Mouse (Mus musculus): ENCODE results near the gene Hoxa9.

The Hoxa9 gene

DNA sequence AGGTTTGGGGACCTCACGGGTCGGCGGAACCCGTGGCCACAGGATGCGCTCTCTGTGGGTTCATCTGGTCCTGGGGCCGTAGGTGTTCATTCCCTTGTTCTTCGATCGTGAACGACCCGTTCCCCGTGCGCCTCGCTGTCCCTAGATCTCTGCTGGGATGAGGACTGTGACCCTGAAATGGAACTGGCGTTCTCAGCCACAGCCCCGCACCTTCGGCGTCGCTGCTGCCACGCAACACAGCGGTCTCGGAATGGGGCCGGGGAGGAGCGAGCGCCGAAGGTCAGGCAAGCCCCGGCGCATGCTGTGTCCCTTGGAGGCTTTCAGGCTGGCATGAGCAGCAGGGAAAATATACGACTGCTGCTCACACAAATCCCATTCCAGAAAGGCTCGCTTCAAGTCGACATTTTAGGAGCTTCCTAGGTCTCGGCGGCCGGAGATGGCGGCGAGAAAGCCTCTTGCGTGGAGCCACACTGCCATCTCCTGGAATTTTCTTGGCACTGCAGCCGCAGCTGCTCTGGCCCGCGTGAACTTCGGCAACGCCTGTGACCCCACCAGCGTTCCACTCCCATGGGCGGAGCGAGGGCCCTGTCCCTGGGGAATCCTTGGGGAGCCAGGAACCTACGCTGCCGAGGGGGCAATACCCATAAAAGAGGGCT, 9.4 kb downstream of the Hoxa9 start, which contains the start of gene Hoxa7:
Hoxa7 (minus strand) TSS at position 518 of the 656 bp plus-strand sequence.
- in situ Hi-C loops (cut with MboI; ENCODE audit: unreplicated experiment in 2 of 2): loop anchor here (5.0 to 25.0 kb wide), 9 partner anchors 357 to 1434 kb away; no protein-coding TSS in a partner anchor

- in situ Hi-C loops (cut with MboI; ENCODE audit: unreplicated experiment in 2 of 2): loop anchor here (5.0 to 25.0 kb wide), 9 partner anchors 356 to 1434 kb away; no protein-coding TSS in a partner anchor
These were observed 10.0 kb downstream of the Hoxa9 start for GRCm38 (mm10) chr6:52220865-52221310.

GRCm38 (mm10) chr6:52220003-52220864, 10.7 kb downstream of the Hoxa9 start:
- in situ Hi-C loops (cut with MboI; ENCODE audit: unreplicated experiment in 2 of 2): loop anchor here (5.0 to 25.0 kb wide), 9 partner anchors 355 to 1433 kb away; no protein-coding TSS in a partner anchor

GRCm38 (mm10) chr6:52219234-52219942, 11.5 kb downstream of the Hoxa9 start:
- in situ Hi-C loops (cut with MboI; ENCODE audit: unreplicated experiment in 2 of 2): loop anchor here in 1 of 2 experiments (25.0 kb wide), 2 partner anchors 1307 to 1432 kb away; no protein-coding TSS in a partner anchor

DNA sequence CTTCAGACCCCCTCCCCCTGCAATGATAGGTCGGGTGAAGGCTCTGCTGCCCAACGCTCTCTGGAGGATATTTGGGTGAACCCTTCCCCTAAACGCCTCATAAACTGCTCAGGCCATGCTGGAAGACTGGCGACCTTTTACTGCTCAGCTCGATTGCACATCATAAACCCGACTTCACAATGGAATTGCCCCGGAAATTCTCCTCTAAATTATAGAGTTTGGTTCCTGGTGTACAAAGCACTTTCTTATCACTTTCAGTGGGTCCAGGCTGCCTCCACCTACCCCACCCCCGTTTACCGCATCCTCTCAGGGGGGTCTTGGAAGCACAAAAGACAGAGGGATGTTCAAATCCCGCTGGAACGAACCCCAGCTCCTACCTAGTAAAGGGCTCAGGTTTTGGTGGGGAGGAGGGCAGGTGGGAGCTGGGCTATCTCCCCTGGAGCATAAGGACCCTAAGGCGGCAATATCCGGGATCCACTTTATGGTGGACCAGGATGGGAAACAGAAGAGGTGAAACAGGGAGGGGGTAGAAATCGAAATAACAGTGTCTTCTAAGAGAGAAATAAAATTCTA, 12.2 kb downstream of the Hoxa9 start:
- in situ Hi-C loops (cut with MboI; ENCODE audit: unreplicated experiment in 2 of 2): loop anchor here in 1 of 2 experiments (25.0 kb wide), 2 partner anchors 1306 to 1431 kb away; no protein-coding TSS in a partner anchor

DNA sequence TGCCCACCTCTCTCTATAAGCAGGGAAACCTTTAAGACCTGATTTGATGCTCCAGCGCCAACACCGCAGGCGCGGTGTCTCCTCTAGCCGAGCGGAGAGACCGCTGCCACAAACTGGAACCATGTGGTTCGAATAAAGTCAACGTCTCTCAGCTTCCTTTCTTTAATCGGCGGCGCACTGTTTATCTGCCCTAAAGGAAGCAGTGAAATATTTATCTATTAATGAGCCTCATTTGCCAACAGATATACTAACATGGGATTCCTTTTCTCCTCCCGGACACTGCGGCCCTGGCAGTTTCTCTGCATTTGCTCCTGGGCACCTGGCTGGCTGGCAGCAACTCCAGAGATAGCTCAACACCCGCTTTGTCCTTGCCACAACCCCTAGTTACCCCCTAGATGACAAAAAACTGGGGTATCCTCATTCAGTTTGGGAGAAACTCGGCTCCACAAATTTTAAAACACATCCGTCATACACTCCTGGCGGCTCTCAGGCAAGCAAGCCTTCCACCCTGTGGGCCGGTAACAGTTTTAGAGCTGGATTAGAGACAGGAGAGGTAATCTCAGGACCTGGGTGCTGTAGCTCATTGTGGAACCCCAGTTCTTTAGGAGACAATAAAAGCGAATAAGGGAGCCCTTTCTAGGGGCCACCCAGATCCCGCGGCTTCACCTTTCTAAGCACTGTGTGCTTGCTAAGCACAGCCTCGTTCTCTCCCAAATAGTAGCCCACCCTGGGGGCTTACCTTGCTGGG, 12.8 kb downstream of the Hoxa9 start:
- in situ Hi-C loops (cut with MboI; ENCODE audit: unreplicated experiment in 2 of 2): loop anchor here in 1 of 2 experiments (25.0 kb wide), 2 partner anchors 1306 to 1431 kb away; no protein-coding TSS in a partner anchor

GRCm38 (mm10) chr6:52217459-52217768, 13.5 kb downstream of the Hoxa9 start:
- in situ Hi-C loops (cut with MboI; ENCODE audit: unreplicated experiment in 2 of 2): loop anchor here in 1 of 2 experiments (25.0 kb wide), 2 partner anchors 1305 to 1430 kb away; no protein-coding TSS in a partner anchor

DNA sequence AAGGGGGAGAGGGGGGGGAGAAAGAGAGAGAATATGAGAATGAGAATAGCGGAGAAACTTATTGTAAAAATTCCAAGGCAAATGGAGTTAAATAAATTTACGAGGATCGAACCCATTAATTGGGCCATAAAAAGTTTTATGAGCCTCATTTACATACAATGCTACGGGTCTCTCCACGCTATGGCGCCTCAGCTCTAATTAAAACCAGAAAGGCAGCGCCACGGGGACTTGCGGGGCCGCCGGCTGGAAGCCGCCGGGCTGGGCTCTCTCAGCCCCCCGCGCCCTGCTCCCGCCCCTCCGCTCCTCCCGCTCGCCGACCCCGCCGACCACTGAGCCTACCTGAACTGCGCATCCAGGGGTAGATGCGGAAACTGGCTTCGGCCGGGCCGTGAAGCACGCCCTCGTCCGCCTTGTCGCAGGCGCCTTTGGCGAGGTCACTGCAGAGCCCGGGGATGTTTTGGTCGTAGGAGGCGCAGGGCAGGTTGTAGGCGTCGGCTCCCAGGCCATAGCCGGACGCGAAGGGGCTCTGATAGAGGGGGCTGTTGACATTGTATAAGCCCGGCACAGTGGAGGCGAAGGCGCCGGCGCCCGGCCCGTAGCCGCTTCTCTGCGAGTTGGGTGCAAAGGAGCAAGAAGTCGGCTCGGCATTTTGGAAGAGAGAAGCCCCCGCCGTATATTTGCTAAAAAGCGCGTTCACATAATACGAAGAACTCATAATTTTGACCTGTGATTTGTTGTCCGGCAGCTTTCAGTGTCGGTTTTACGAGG, 14.0 kb downstream of the Hoxa9 start:
- in situ Hi-C loops (cut with MboI; ENCODE audit: unreplicated experiment in 2 of 2): loop anchor here in 1 of 2 experiments (25.0 kb wide), 2 partner anchors 1305 to 1430 kb away; no protein-coding TSS in a partner anchor

DNA sequence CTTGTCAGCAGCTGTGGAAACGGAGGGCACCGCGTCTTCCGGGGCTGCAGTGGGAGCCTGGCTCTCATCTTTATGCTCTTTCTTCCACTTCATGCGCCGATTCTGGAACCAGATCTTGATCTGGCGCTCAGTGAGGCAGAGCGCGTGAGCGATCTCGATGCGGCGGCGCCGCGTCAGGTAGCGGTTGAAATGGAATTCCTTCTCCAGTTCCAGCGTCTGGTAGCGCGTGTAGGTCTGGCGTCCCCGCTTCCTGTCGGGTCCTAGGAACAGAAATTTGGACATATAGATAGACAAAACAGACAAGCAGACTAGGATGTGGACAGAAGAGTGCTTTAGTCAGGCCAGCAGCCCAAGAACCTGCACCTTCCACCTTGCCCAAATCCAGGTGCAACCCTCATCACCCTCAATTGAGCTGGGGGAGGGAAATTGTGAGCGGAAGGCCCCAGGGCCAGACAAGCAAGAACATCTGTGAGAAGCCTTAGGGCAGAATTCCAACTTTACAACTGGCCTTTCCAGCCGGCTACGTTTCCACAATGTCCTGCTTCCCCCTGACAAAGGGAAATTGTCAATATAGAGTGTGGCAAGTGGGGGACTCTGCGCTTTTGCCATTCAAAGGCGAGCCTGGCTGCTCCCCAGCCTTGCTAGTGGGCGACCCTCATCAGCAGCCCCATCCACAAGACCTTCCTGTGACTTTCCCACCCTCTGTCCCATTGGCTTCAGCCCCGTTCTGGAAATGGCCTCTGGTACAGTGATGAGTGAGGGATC, 14.9 kb downstream of the Hoxa9 start:
- in situ Hi-C loops (cut with MboI; ENCODE audit: unreplicated experiment in 2 of 2): loop anchor here in 1 of 2 experiments (25.0 kb wide), 2 partner anchors 1304 to 1429 kb away; no protein-coding TSS in a partner anchor

DNA sequence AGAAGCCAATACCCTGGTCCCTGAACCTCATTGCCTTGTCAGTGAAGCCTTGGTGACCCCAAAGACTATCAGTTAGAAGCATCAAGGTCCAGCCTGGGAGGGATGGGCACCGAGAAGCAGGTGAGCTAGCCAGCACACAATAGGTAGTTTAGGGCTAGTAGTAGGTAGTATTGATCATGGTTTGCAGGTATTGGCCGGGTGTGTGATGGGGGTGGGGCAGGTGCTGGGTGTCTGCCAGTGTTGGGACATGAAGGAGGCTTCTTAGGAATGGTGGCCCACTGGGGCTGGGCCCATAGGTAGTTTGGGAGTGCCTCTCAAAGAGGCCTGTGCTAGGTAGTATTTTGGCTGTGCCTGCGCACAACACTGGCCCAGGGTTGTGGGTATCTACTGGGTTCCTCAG, 15.8 kb downstream of the Hoxa9 start:
- in situ Hi-C loops (cut with MboI; ENCODE audit: unreplicated experiment in 2 of 2): loop anchor here in 1 of 2 experiments (25.0 kb wide), 2 partner anchors 1303 to 1428 kb away; no protein-coding TSS in a partner anchor

DNA sequence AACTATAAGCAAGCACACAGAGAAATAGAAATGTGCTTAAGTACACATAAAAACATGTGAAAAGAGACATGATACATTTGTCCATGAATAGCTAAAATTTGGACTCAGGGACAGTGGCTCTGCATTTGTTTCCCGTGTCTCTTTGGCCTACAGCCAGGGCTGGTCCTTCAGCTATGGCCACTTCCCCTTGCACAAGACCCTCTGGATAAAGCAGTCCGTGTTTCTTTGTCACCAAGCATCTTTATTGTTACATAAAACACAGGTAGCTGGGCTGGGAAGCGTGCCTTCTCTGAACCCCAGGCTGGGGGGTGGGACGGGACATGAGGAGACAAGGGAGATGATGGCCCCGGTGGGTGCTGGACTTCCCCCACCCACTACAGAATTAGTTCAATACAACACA, 16.6 kb downstream of the Hoxa9 start:
- in situ Hi-C loops (cut with MboI; ENCODE audit: unreplicated experiment in 2 of 2): loop anchor here in 1 of 2 experiments (25.0 kb wide), 2 partner anchors 1302 to 1427 kb away; no protein-coding TSS in a partner anchor

- in situ Hi-C loops (cut with MboI; ENCODE audit: unreplicated experiment in 2 of 2): loop anchor here in 1 of 2 experiments (25.0 kb wide), 2 partner anchors 1301 to 1426 kb away; no protein-coding TSS in a partner anchor
These were observed 17.5 kb downstream of the Hoxa9 start, which contains the start of the genes Hoxa3 and Gm28308 for GRCm38 (mm10) chr6:52213119-52213986. Gene Hoxa3, minus strand, starts transcription at chr6:52213336. Gene Gm28308, minus strand, starts transcription at chr6:52213339.

GRCm38 (mm10) chr6:52212556-52213118, 18.3 kb downstream of the Hoxa9 start:
- in situ Hi-C loops (cut with MboI; ENCODE audit: unreplicated experiment in 2 of 2): loop anchor here in 1 of 2 experiments (25.0 kb wide), 2 partner anchors 1300 to 1425 kb away; no protein-coding TSS in a partner anchor

DNA sequence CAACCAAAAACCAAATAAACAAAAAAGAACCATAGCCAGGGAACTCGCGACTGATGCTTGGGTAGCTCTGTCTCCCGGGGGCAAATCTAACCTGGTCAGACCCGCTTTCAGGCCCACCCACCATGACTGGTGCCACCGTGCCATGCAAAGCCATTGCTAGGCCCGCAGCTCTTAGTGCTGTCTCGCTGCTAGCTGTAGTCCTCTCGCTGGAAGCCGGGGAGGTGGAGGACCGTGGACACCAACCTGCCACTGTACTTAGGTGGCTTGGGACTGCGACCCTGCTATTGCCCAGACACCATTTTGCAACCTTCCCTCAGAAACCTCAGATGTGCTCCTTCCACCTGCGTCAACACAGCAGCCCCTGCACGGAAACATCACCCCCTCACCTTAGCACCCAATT, 18.9 kb downstream of the Hoxa9 start:
- in situ Hi-C loops (cut with MboI; ENCODE audit: unreplicated experiment in 2 of 2): loop anchor here in 1 of 2 experiments (25.0 kb wide), 2 partner anchors 1300 to 1425 kb away; no protein-coding TSS in a partner anchor

GRCm38 (mm10) chr6:52211170-52211935, 19.5 kb downstream of the Hoxa9 start:
- in situ Hi-C loops (cut with MboI; ENCODE audit: unreplicated experiment in 2 of 2): loop anchor here in 1 of 2 experiments (25.0 kb wide), 2 partner anchors 1299 to 1424 kb away; no protein-coding TSS in a partner anchor
